Mouse (Mus musculus): ENCODE measurements around the gene Sec1. TPM values are rescaled to one million over a fixed set of nuclear protein-coding genes. Genes with fewer than 3 reads are reported as not detected.

The Sec1 gene
- polyA plus RNA-seq, 1 experiment = not detected

- no peak overlapping the region for H3K27ac ChIP-seq (replicated peaks; ENCODE audit: low read depth, low read length)
- peaks cover 18% of the 10 kb centered on the region for H3K4me1 ChIP-seq (ENCODE audit: control insufficient read depth, insufficient read depth, insufficient read length, low read length)
- no peak overlapping the region for H3K4me3 ChIP-seq (ENCODE audit: insufficient read depth, low read depth, low read length)
Observed at GRCm38 (mm10) chr7:45713396-45713795, 19.2 kb upstream of the Sec1 start.

GRCm38 (mm10) chr7:45712022-45712757 is 18.0 kb upstream of the Sec1 start:
- Histone ChIP-seq H3K27ac (replicated peaks; ENCODE audit: low read depth, low read length) (no peak overlapping the region), H3K4me1 (ENCODE audit: control insufficient read depth, insufficient read depth, insufficient read length, low read length) (peaks cover 22% of the 10 kb centered on the region), H3K4me3 (ENCODE audit: insufficient read depth, low read depth, low read length) (no peak overlapping the region)

- Histone ChIP-seq H3K4me1 (ENCODE audit: control insufficient read depth, insufficient read depth, insufficient read length, low read length) (peaks cover 18% of the 10 kb centered on the region), H3K4me3 (ENCODE audit: insufficient read depth, low read depth, low read length) (no peak overlapping the region), H3K27ac (replicated peaks; ENCODE audit: low read depth, low read length) (no peak overlapping the region)
Observed at GRCm38 (mm10) chr7:45711316-45712021, 17.3 kb upstream of the Sec1 start.

- Histone ChIP-seq H3K4me1 (ENCODE audit: control insufficient read depth, insufficient read depth, insufficient read length, low read length) (peaks cover 13% of the 10 kb centered on the region; the same call in 1 of the 2 replicates), H3K4me3 (ENCODE audit: insufficient read depth, low read depth, low read length) (no peak overlapping the region), H3K27ac (replicated peaks; ENCODE audit: low read depth, low read length) (no peak overlapping the region)
Observed at GRCm38 (mm10) chr7:45710477-45711191, 16.4 kb upstream of the Sec1 start.

GRCm38 (mm10) chr7:45709677-45710355 is 15.6 kb upstream of the Sec1 start:
- H3K4me1 ChIP-seq (ENCODE audit: control insufficient read depth, insufficient read depth, insufficient read length, low read length) = 0 out of 2 replicates have a peak, but pooled peaks cover 11% of the 10 kb centered on the region
- H3K27ac ChIP-seq (replicated peaks; ENCODE audit: low read depth, low read length) = no peak overlapping the region
- no peak overlapping the region for H3K4me3 ChIP-seq (ENCODE audit: insufficient read depth, low read depth, low read length)

- Histone ChIP-seq H3K4me3 (ENCODE audit: insufficient read depth, low read depth, low read length) (no peak overlapping the region), H3K27ac (replicated peaks; ENCODE audit: low read depth, low read length) (peak overlapping the region; percentile 91; the same call in 1 of the 2 replicates), H3K4me1 (ENCODE audit: control insufficient read depth, insufficient read depth, insufficient read length, low read length) (0 out of 2 replicates have a peak, but pooled peaks cover 9% of the 10 kb centered on the region)
Observed at GRCm38 (mm10) chr7:45709036-45709435, 14.8 kb upstream of the Sec1 start.

- peak overlapping the region; percentile 91 for H3K27ac ChIP-seq (replicated peaks; ENCODE audit: low read depth, low read length)
Observed at GRCm38 (mm10) chr7:45708221-45708761, 14.1 kb upstream of the Sec1 start.

GRCm38 (mm10) chr7:45707375-45707967 is 13.3 kb upstream of the Sec1 start:
- Histone ChIP-seq H3K4me1 (ENCODE audit: control insufficient read depth, insufficient read depth, insufficient read length, low read length) (0 out of 2 replicates have a peak, but pooled peaks cover 10% of the 10 kb centered on the region), H3K4me3 (ENCODE audit: insufficient read depth, low read depth, low read length) (peak overlapping the region; percentile 56), H3K27ac (replicated peaks; ENCODE audit: low read depth, low read length) (peak overlapping the region; percentile 97)

More at GRCm38 (mm10) chr7:45708221-45708761, 14.1 kb upstream of the Sec1 start:
- H3K4me1 ChIP-seq (ENCODE audit: control insufficient read depth, insufficient read depth, insufficient read length, low read length) = 0 out of 2 replicates have a peak, but pooled peaks cover 10% of the 10 kb centered on the region
- peak overlapping the region; percentile 42 for H3K4me3 ChIP-seq (ENCODE audit: insufficient read depth, low read depth, low read length)

GRCm38 (mm10) chr7:45706721-45707241 is 12.6 kb upstream of the Sec1 start:
- Histone ChIP-seq H3K4me1 (ENCODE audit: control insufficient read depth, insufficient read depth, insufficient read length, low read length) (0 out of 2 replicates have a peak, but pooled peaks cover 10% of the 10 kb centered on the region), H3K27ac (replicated peaks; ENCODE audit: low read depth, low read length) (peak overlapping the region; percentile 97), H3K4me3 (ENCODE audit: insufficient read depth, low read depth, low read length) (peak overlapping the region; percentile 90)

GRCm38 (mm10) chr7:45705873-45706281 is 11.7 kb upstream of the Sec1 start:
- Histone ChIP-seq H3K4me1 (ENCODE audit: control insufficient read depth, insufficient read depth, insufficient read length, low read length) (0 out of 2 replicates have a peak, but pooled peaks cover 10% of the 10 kb centered on the region), H3K4me3 (ENCODE audit: insufficient read depth, low read depth, low read length) (peak overlapping the region; percentile 90), H3K27ac (replicated peaks; ENCODE audit: low read depth, low read length) (peak overlapping the region; percentile 97)

GRCm38 (mm10) chr7:45705443-45705864 is 11.3 kb upstream of the Sec1 start:
- Histone ChIP-seq H3K27ac (replicated peaks; ENCODE audit: low read depth, low read length) (peak overlapping the region; percentile 87), H3K4me1 (ENCODE audit: control insufficient read depth, insufficient read depth, insufficient read length, low read length) (0 out of 2 replicates have a peak, but pooled peaks cover 10% of the 10 kb centered on the region)

GRCm38 (mm10) chr7:45704730-45705442 is 10.7 kb upstream of the Sec1 start, which contains the start of gene Dbp:
Dbp (plus strand) TSS chr7:45705088.
- H3K27ac ChIP-seq (replicated peaks; ENCODE audit: low read depth, low read length) = peak within 1 kb of the TSS; percentile 87
- H3K4me1 ChIP-seq (ENCODE audit: control insufficient read depth, insufficient read depth, insufficient read length, low read length) = 0 out of 2 replicates have a peak, but pooled peaks cover 10% of the 10 kb centered on the region
- H3K4me3 ChIP-seq (ENCODE audit: insufficient read depth, low read depth, low read length) = peak within 1 kb of the TSS; percentile 90

More at GRCm38 (mm10) chr7:45705443-45705864, 11.3 kb upstream of the Sec1 start:
- peak overlapping the region; percentile 90 for H3K4me3 ChIP-seq (ENCODE audit: insufficient read depth, low read depth, low read length)

GRCm38 (mm10) chr7:45704046-45704559 is 9.9 kb upstream of the Sec1 start:
- Histone ChIP-seq H3K4me1 (ENCODE audit: control insufficient read depth, insufficient read depth, insufficient read length, low read length) (0 out of 2 replicates have a peak, but pooled peaks cover 10% of the 10 kb centered on the region), H3K4me3 (ENCODE audit: insufficient read depth, low read depth, low read length) (peak overlapping the region; percentile 57), H3K27ac (replicated peaks; ENCODE audit: low read depth, low read length) (peak overlapping the region; percentile 84)
